Mouse (Mus musculus) limb, embryonic 14.5 days (tissue): ENCODE data around the gene Aip. TPM values are rescaled to one million over a fixed set of nuclear protein-coding genes. Genes with fewer than 3 reads are reported as not detected.

ENCODE experiments used
- ATAC-seq: fragments of 200-750 bp; cut with Nextera tagmentation; 2 replicates; pipeline ENCODE4 v1.8.0; 2017; ENCODE audit warnings: low read depth, moderate number of reproducible peaks, moderate TSS enrichment; ENCODE audit not compliant: low FRiP score
- DNase-seq: peaks from one replicate; pipeline ENCODE4 v3.0.0-alpha.2; 2015; ENCODE audit warnings: low spot score
- H3K27ac ChIP-seq: fragments of 300-500 bp; sonication (generic); replicated peaks from 2 replicates; pipeline ENCODE4 v1.5.1; 2014; ENCODE audit warnings: low read depth, mild to moderate bottlenecking, low read length, moderate library complexity, mixed read lengths
- H3K27me3 ChIP-seq: fragments of 300-500 bp; sonication (generic); 2 replicates; pipeline ENCODE4 v1.6.1; 2014; ENCODE audit warnings: low read length, mixed read lengths; ENCODE audit not compliant: control insufficient read depth, insufficient read depth
- H3K36me3 ChIP-seq: fragments of 300-500 bp; sonication (generic); 2 replicates; pipeline ENCODE4 v1.6.1; 2014; ENCODE audit warnings: mild to moderate bottlenecking, low read length, moderate library complexity, mixed read lengths; ENCODE audit not compliant: control insufficient read depth, insufficient read depth
- H3K4me1 ChIP-seq: fragments of 300-500 bp; sonication (generic); 2 replicates; pipeline ENCODE4 v1.6.1; 2014; ENCODE audit warnings: antibody characterized with exemption, low read length, mixed read lengths; ENCODE audit not compliant: control insufficient read depth, insufficient read depth
- H3K4me2 ChIP-seq: fragments of 300-500 bp; sonication (generic); replicated peaks from 2 replicates; pipeline ENCODE4 v1.6.1; 2014; ENCODE audit warnings: low read depth, mild to moderate bottlenecking, low read length, moderate library complexity; ENCODE audit not compliant: severe bottlenecking
- H3K4me3 ChIP-seq: fragments of 300-500 bp; sonication (generic); replicated peaks from 2 replicates; pipeline ENCODE4 v1.5.1; 2014; ENCODE audit warnings: low read length
- H3K9ac ChIP-seq: fragments of 300-500 bp; sonication (generic); 2 replicates; pipeline ENCODE4 v1.6.1; 2014; ENCODE audit warnings: mild to moderate bottlenecking, low read depth, low read length, moderate library complexity; ENCODE audit not compliant: severe bottlenecking
- H3K9me3 ChIP-seq: fragments of 300-500 bp; sonication (generic); 2 replicates; pipeline ENCODE4 v1.6.1; 2016; ENCODE audit warnings: low read length; ENCODE audit not compliant: control insufficient read depth
- POLR2A ChIP-seq: fragments of 200-500 bp; IDR thresholded peaks from 2 replicates; pipeline ENCODE4 v1.8.0; 2012; ENCODE audit warnings: inconsistent platforms, mild to moderate bottlenecking, moderate library complexity, borderline replicate concordance; ENCODE audit not compliant: insufficient read depth, insufficient read length; ENCODE audit errors: extremely low read depth
- WGBS: fragments of 180-500 bp; shearing (Covaris S2); extraction: QIAGEN DNeasy Blood & Tissue Kit; methylation state at CpG from one replicate; pipeline ENCODE4 v1.1.7; 2014; 5-methylcytosine and 5-hydroxymethylcytosine counted together
- polyA plus RNA-seq, 2 experiments: library from polyadenylated mRNA; depleted of rRNA in 1 of 2; stranded (reverse) in 1 of 2; unstranded in 1 of 2; fragments of >200 nt; fragmentation: Nextera tagmentation in 1 of 2; extraction: Ambion mirVana in 1 of 2; gene quantifications; 2 replicates each; pipeline versions ENCODE4 v1.2.1 to v1.2.3; 2012 to 2014

The Aip gene
- polyA plus RNA-seq, 2 experiments = 86.4 to 119 TPM

DNA sequence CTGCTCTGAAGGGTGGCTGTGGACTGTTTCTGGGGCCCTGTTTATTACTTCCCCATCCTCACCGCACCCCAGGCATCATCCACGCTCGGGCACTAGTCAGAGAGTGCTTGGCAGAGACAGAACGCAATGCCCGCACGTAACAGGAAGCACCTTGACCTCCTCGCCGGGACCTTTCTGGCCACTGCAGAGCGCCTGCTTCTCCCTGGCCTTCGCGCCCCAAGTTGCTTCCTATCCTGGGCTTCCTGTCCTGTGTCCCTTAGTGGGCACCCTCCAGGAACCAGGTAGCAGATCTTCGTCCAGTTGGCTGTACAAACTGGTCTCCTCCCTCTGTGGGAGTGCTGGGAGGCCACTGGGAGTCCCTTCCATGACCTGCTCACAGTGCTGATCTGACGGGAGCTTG is 27.2 kb downstream of the Aip start:
- no peak overlapping the region for H3K27ac ChIP-seq
- H3K27me3 ChIP-seq = peaks cover 32% of the 10 kb centered on the region; the same call in 1 of the 2 replicates

DNA sequence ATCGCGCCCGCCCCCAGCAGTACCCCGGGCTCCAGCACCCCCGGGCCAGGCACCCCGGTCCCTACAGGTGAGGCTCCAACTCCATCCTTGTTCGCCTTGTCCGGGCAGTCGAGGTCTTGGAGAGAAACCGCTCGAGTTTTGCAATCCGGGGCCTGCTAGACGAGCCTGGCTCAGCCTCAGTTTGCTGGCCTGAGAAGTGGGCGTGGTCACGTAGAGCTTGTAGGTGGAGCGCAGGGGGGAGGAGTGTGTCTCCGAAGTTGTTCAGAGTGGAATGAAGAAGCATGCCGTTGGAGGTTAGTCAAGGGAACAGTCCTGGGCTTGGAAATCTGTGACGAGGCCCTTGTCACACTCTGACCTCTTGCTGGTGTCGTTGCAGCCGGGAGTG is 28.2 kb downstream of the Aip start:
- peaks cover 32% of the 10 kb centered on the region; the same call in 1 of the 2 replicates for H3K27me3 ChIP-seq
- peak overlapping the region; percentile 57 for H3K4me3 ChIP-seq
- 2% methylated on average over 20 of the region's 21 CpGs for WGBS
- ATAC-seq = peak; percentile 34
- H3K36me3 ChIP-seq = no peaks in the 10 kb centered on the region
- H3K9ac ChIP-seq = peak overlapping the region; percentile 38; the same call in 1 of the 2 replicates
- H3K27ac ChIP-seq = peak overlapping the region; percentile 58
- peak overlapping the region; percentile 77 for H3K4me2 ChIP-seq
- H3K9me3 ChIP-seq = no peaks in the 10 kb centered on the region
- peaks cover 30% of the 10 kb centered on the region for H3K4me1 ChIP-seq
- DNase-seq = peak; percentile 59
- TF ChIP-seq POLR2A = no peak

More for the DNA sequence above, 27.2 kb downstream of the Aip start:
- no peaks in the 10 kb centered on the region for H3K9me3 ChIP-seq
- ATAC-seq (no peak), DNase-seq (no peak)
- TF ChIP-seq POLR2A = no peak
- H3K4me2 ChIP-seq = no peak overlapping the region
- H3K4me1 ChIP-seq = peaks cover 30% of the 10 kb centered on the region
- H3K36me3 ChIP-seq = no peaks in the 10 kb centered on the region
- H3K4me3 ChIP-seq = no peak overlapping the region
- no peak overlapping the region for H3K9ac ChIP-seq
- WGBS = 86% methylated on average over 13 of the region's 13 CpGs

DNA sequence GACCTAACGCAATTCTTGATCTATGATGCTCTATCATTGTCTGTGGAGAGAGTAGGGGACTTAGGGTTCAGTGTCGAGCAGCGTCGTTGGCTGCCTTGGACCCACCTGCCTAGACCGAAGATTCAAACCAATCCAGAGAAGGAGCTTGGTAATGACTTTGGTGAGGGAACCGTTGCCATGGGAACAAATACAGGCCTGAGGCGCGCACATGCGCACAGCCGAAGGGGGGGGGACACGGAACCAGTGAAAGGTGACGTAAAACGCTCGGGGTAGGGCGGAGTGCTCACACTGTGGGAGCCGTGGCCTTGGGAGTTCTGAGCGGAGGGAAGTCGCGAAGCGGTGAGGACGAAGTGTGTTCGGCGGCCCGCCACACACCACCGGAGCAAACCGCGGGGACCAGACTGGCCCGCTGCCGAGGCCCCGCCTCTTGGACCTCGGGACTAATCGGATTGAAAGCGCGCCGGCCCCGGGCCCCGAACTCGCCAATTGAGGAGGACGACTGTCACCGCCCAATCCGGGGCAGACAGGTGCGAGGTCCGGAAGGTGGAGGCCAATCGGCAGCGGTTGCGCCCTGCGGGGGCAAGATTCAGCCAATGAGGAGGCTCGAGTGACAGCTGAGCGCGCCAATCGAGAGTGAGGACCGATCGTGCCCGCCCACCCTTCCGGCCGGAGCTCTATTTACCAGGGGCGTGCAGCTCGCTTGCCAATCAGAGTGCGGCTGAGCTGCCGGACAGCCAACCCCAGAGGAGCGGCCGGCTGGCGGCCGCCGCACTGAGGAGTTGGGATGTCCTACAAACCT is 28.8 kb downstream of the Aip start, which contains the start of gene Cdk2ap2:
Cdk2ap2 (plus strand) TSS at position 541 of the 799 bp plus-strand sequence.
- Histone ChIP-seq H3K27me3 (peaks cover 27% of the 10 kb centered on the region; the same call in 1 of the 2 replicates), H3K4me2 (peak within 1 kb of the TSS; percentile 77), H3K9me3 (no peaks in the 10 kb centered on the region), H3K4me1 (peaks cover 30% of the 10 kb centered on the region), H3K27ac (peak within 1 kb of the TSS; percentile 58), H3K4me3 (peak within 1 kb of the TSS; percentile 57), H3K9ac (peak within 1 kb of the TSS; percentile 60), H3K36me3 (no peaks in the 10 kb centered on the region)
- WGBS = 1% methylated on average over 41 of the region's 65 CpGs
- ATAC-seq = peak; percentile 93
- DNase-seq = peak; percentile 98
- TF ChIP-seq POLR2A = 0 out of 2 replicates have a peak, but pooled peaks have one; percentile 35

DNA sequence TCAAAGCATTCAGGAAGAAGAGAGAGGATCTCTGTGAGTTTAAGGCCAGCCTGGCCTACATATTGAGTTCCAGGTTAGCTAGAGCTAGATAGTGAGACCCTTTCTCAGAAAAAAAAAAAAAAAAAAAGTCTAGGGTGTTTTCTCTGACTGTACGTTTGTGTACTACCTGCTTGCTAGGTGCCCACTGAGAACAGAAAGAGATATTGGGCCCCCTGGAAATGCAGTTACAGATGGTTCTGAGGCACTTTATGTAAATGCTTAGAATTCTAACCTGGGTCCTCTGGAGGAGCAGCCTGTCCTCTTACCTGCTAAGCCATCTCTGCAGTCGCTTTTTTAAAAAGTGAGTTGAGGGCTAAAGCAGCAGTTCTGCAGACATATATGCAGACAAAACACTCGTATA is 29.9 kb downstream of the Aip start:
- no peak for TF ChIP-seq POLR2A
- no peak for DNase-seq
- no peaks in the 10 kb centered on the region for H3K36me3 ChIP-seq
- H3K4me3 ChIP-seq = no peak overlapping the region
- ATAC-seq = no peak
- H3K4me2 ChIP-seq = no peak overlapping the region; the same call in 1 of the 2 replicates
- H3K9ac ChIP-seq = no peak overlapping the region
- peaks cover 17% of the 10 kb centered on the region; the same call in 1 of the 2 replicates for H3K27me3 ChIP-seq
- H3K27ac ChIP-seq = no peak overlapping the region
- peaks cover 25% of the 10 kb centered on the region for H3K4me1 ChIP-seq
- H3K9me3 ChIP-seq = no peaks in the 10 kb centered on the region
- WGBS = 57% methylated on average over 3 of the region's 3 CpGs

DNA sequence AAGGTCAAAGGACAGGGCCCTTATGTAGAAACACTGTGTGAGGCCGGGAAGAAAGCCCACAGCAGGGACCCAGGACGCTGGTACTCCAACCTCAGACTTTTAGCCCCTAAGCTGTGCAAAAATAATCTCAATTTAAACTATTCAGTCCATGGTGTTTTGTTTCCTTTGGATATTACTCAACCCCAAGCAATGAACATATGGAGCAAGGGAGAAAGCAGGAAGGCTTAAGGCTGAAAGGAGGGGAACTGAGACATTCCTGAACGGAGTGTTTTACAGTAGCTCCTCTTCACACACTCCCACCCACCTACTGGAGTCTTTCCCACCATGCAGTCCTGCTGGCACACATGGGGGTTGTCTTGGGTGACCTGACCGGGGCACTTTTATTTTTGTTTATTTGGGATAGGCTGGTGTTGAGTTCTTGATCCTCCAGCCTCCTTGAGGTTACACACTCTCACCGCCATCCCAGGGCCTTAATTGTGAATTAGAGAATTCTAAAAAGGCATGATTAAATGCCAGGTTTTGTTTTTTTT is 30.8 kb downstream of the Aip start:
- Histone ChIP-seq H3K36me3 (no peaks in the 10 kb centered on the region), H3K27me3 (peaks cover 7% of the 10 kb centered on the region; the same call in 1 of the 2 replicates), H3K4me2 (no peak overlapping the region), H3K4me3 (no peak overlapping the region), H3K9ac (no peak overlapping the region), H3K9me3 (no peaks in the 10 kb centered on the region), H3K4me1 (peaks cover 20% of the 10 kb centered on the region), H3K27ac (no peak overlapping the region)
- no peak for DNase-seq
- no peak for ATAC-seq
- 74% methylated on average over 5 of the region's 5 CpGs for WGBS
- TF ChIP-seq POLR2A = no peak
